Mouse (Mus musculus): ENCODE results near the gene Gm1673. TPM values are rescaled to one million over a fixed set of nuclear protein-coding genes. Genes with fewer than 3 reads are reported as not detected.

Gene Gm1673
- total and polyA plus RNA-seq, 2 experiments from 2014 or later: 692 to 703 TPM

DNA sequence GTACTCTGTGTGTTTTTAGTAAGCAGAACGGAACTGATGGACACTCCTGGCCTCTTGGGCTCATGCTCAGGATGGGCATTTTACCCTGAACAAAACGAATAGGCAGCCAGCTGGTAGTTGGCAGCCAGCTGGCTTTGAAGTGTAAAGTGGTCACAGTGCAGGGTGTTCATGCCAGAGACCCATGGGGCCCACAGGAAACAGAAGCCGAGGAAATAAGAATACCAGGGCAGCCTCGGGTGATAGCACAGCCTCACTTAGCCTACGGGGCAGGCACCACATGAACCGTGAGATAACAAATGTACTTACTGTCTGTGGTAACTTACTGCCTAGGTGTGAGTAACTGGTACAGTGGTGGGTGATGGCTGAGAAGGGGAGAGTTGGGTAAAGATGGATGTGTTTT lies 47.8 kb downstream of the Gm1673 start:
- ATAC-seq: no peak
- Histone ChIP-seq H3K4me3 (ENCODE audit: low read length) (no peak overlapping the region), H3K9ac (replicated peaks; ENCODE audit: low read length) (no peak overlapping the region), H3K4me2 (ENCODE audit: low read depth, low read length) (no peak overlapping the region), H3K4me1 (ENCODE audit: insufficient read depth, low read length) (no peaks in the 10 kb centered on the region), H3K9me3 (ENCODE audit: low read length) (no peaks in the 10 kb centered on the region), H3K27me3 (ENCODE audit: insufficient read depth, low read length) (no peaks in the 10 kb centered on the region), H3K36me3 (ENCODE audit: insufficient read depth, low read length) (no peaks in the 10 kb centered on the region), H3K27ac (no peak overlapping the region)
- 46% methylated on average over 6 of the region's 6 CpGs for WGBS
- DNase-seq (ENCODE audit: low spot score): peak; percentile 29
- no peak for TF ChIP-seq CTCF (IDR thresholded peaks at IDR 0.05; ENCODE audit: low read depth)

- Histone ChIP-seq H3K36me3 (ENCODE audit: insufficient read depth, low read length) (no peaks in the 10 kb centered on the region), H3K9ac (replicated peaks; ENCODE audit: low read length) (no peak overlapping the region), H3K4me2 (ENCODE audit: low read depth, low read length) (no peak overlapping the region), H3K27me3 (ENCODE audit: insufficient read depth, low read length) (no peaks in the 10 kb centered on the region), H3K4me3 (ENCODE audit: low read length) (no peak overlapping the region), H3K9me3 (ENCODE audit: low read length) (no peaks in the 10 kb centered on the region), H3K27ac (no peak overlapping the region), H3K4me1 (ENCODE audit: insufficient read depth, low read length) (no peaks in the 10 kb centered on the region)
- 52% methylated on average over 3 of the region's 3 CpGs for WGBS
- TF ChIP-seq CTCF (IDR thresholded peaks at IDR 0.05; ENCODE audit: low read depth): no peak
- ATAC-seq: no peak
- DNase-seq (ENCODE audit: low spot score): no peak
Observed at GRCm38 (mm10) chr5:34032520-34032919, 49.3 kb downstream of the Gm1673 start.

Other genes with a start within 250 kb of the Gm1673 start
- gene Letm1, start 200.6 kb upstream of the Gm1673 start, total RNA-seq (2014; rRNA removed): 59.9 and 67.0 TPM in 2 replicates
- gene Letm1, start 200.6 kb upstream of the Gm1673 start, polyA plus RNA-seq (2015; fragmentation: Nextera tagmentation; extraction: Ambion mirVana): 71.7 and 83.9 TPM in 2 replicates
- gene Nsd2, start 162.7 kb upstream of the Gm1673 start, total RNA-seq (2014; rRNA removed): 76.2 and 81.1 TPM in 2 replicates
- 64.0 and 69.4 TPM in 2 replicates for gene Nsd2, start 162.7 kb upstream of the Gm1673 start, polyA plus RNA-seq (2015; fragmentation: Nextera tagmentation; extraction: Ambion mirVana)
- 31.2 and 36.2 TPM in 2 replicates for gene Nelfa, start 47.0 kb upstream of the Gm1673 start, total RNA-seq (2014; rRNA removed)
- 29.4 and 29.6 TPM in 2 replicates for gene Nelfa, start 47.0 kb upstream of the Gm1673 start, polyA plus RNA-seq (2015; fragmentation: Nextera tagmentation; extraction: Ambion mirVana)
- gene Nat8l, start 12.6 kb downstream of the Gm1673 start, total RNA-seq (2014; rRNA removed): 50.3 and 50.9 TPM in 2 replicates
- gene Nat8l, start 12.6 kb downstream of the Gm1673 start, polyA plus RNA-seq (2015; fragmentation: Nextera tagmentation; extraction: Ambion mirVana): 6.0 and 6.4 TPM in 2 replicates
- gene Poln, start 186.0 kb downstream of the Gm1673 start, total RNA-seq (2014; rRNA removed): 0.16 TPM in 1 of 2 replicates, not detected in the other
- gene Poln, start 186.0 kb downstream of the Gm1673 start, polyA plus RNA-seq (2015; fragmentation: Nextera tagmentation; extraction: Ambion mirVana): 0.68 and 0.69 TPM in 2 replicates
- gene Haus3, start 186.1 kb downstream of the Gm1673 start, total RNA-seq (2014; rRNA removed): 4.1 and 4.2 TPM in 2 replicates
- gene Haus3, start 186.1 kb downstream of the Gm1673 start, polyA plus RNA-seq (2015; fragmentation: Nextera tagmentation; extraction: Ambion mirVana): 12.7 TPM in 2 replicates
- 73.3 and 99.1 TPM in 2 replicates for gene Mxd4, start 204.3 kb downstream of the Gm1673 start, total RNA-seq (2014; rRNA removed)
- gene Mxd4, start 204.3 kb downstream of the Gm1673 start, polyA plus RNA-seq (2015; fragmentation: Nextera tagmentation; extraction: Ambion mirVana): 22.0 and 23.5 TPM in 2 replicates

Data from hindbrain, postnatal 0 days (tissue).